Mouse (Mus musculus) kidney, embryonic 14.5 days (tissue): ENCODE results near the gene Ppih. TPM values are rescaled to one million over a fixed set of nuclear protein-coding genes. Genes with fewer than 3 reads are reported as not detected.

Experiments used
- ATAC-seq: fragments of 200-750 bp; cut with Nextera tagmentation; 2 replicates; pipeline ENCODE4 v1.8.0; 2017; ENCODE audit warnings: moderate number of reproducible peaks, mild to moderate bottlenecking, moderate TSS enrichment, moderate library complexity; ENCODE audit not compliant: low FRiP score, low TSS enrichment
- H3K27ac ChIP-seq: fragments of 300-500 bp; sonication (generic); 2 replicates; pipeline ENCODE4 v1.5.1; 2014; ENCODE audit warnings: low read depth, mild to moderate bottlenecking, low read length, moderate library complexity, mixed read lengths
- H3K27me3 ChIP-seq: fragments of 300-500 bp; sonication (generic); 2 replicates; pipeline ENCODE4 v1.6.1; 2014; ENCODE audit warnings: mild to moderate bottlenecking, low read length; ENCODE audit not compliant: control insufficient read depth, insufficient read depth
- H3K36me3 ChIP-seq: fragments of 300-500 bp; sonication (generic); 2 replicates; pipeline ENCODE4 v1.6.1; 2014; ENCODE audit warnings: low read length, mixed read lengths; ENCODE audit not compliant: control insufficient read depth, insufficient read depth
- H3K4me1 ChIP-seq: fragments of 300-500 bp; sonication (generic); 2 replicates; pipeline ENCODE4 v1.6.1; 2014; ENCODE audit warnings: low read length, mixed read lengths; ENCODE audit not compliant: control insufficient read depth, insufficient read depth
- H3K4me2 ChIP-seq: fragments of 300-500 bp; sonication (generic); replicated peaks from 2 replicates; pipeline ENCODE4 v1.6.1; 2014; ENCODE audit warnings: low read depth, mild to moderate bottlenecking, low read length
- H3K4me3 ChIP-seq: fragments of 300-500 bp; sonication (generic); 2 replicates; pipeline ENCODE4 v1.5.1; 2014; ENCODE audit warnings: mild to moderate bottlenecking, low read length
- H3K9ac ChIP-seq: fragments of 300-500 bp; sonication (generic); 2 replicates; pipeline ENCODE4 v1.6.1; 2014; ENCODE audit warnings: low read depth, mild to moderate bottlenecking, low read length, moderate library complexity
- H3K9me3 ChIP-seq: fragments of 300-500 bp; sonication (generic); 2 replicates; pipeline ENCODE4 v1.6.1; 2016; ENCODE audit warnings: low read length; ENCODE audit not compliant: control insufficient read depth
- WGBS: fragments of 180-500 bp; shearing (Covaris S2); extraction: QIAGEN DNeasy Blood & Tissue Kit; methylation state at CpG from one replicate; pipeline ENCODE4 v1.1.7; 2014; 5-methylcytosine and 5-hydroxymethylcytosine counted together
- polyA plus RNA-seq: library from polyadenylated mRNA; unstranded; fragments of >200 nt; fragmentation: Nextera tagmentation; extraction: Ambion mirVana; gene quantifications from 2 replicates; pipeline ENCODE4 v1.2.1, GENCODE M21; 2014

Gene Ppih
- polyA plus RNA-seq, 1 experiment from 2014 or later = 122 TPM

DNA sequence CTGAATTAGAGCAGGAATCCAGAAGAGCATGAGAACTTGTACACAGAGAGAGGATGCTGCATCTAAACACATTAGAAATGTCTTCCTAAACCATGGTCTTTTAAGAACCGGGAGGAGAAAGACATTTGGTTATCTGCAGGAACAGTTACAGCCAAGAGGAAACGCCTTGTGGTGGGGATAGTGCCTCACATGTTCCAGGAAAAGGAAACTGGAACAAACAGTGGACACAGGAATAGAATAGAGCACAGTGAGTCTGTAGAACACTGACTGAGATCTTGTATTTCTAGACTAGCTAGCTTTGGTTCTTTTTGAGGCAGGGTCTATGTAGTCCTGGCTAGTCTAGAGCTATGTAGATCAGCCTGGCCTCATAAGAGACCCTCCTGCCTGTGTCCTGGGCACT is 45.1 kb downstream of the Ppih start:
- no peaks in the 10 kb centered on the region for H3K9me3 ChIP-seq
- H3K4me1 ChIP-seq = no peaks in the 10 kb centered on the region
- peaks cover 90% of the 10 kb centered on the region for H3K36me3 ChIP-seq
- ATAC-seq = no peak
- H3K27ac ChIP-seq = no peak overlapping the region; the same call in 1 of the 2 replicates
- 84% methylated on average over 2 of the region's 2 CpGs for WGBS
- H3K4me2 ChIP-seq = no peak overlapping the region
- no peak overlapping the region for H3K9ac ChIP-seq
- no peaks in the 10 kb centered on the region for H3K27me3 ChIP-seq
- H3K4me3 ChIP-seq = no peak overlapping the region

GRCm38 (mm10) chr4:119274627-119275026 is 45.7 kb downstream of the Ppih start:
- no peak overlapping the region for H3K9ac ChIP-seq
- H3K9me3 ChIP-seq = no peaks in the 10 kb centered on the region
- 82% methylated on average over 1 of the region's 1 CpGs for WGBS
- peaks cover 88% of the 10 kb centered on the region for H3K36me3 ChIP-seq
- no peak for ATAC-seq
- H3K27ac ChIP-seq = no peak overlapping the region
- H3K27me3 ChIP-seq = no peaks in the 10 kb centered on the region
- no peak overlapping the region for H3K4me3 ChIP-seq
- no peaks in the 10 kb centered on the region for H3K4me1 ChIP-seq
- H3K4me2 ChIP-seq = no peak overlapping the region

GRCm38 (mm10) chr4:119266606-119267005 is 53.7 kb downstream of the Ppih start:
- Histone ChIP-seq H3K9ac (no peak overlapping the region), H3K9me3 (no peaks in the 10 kb centered on the region), H3K27me3 (no peaks in the 10 kb centered on the region), H3K36me3 (peaks cover 13% of the 10 kb centered on the region), H3K4me3 (no peak overlapping the region), H3K4me2 (no peak overlapping the region), H3K27ac (no peak overlapping the region), H3K4me1 (no peaks in the 10 kb centered on the region)
- ATAC-seq = no peak
- WGBS = 73% methylated on average over 13 of the region's 13 CpGs

DNA sequence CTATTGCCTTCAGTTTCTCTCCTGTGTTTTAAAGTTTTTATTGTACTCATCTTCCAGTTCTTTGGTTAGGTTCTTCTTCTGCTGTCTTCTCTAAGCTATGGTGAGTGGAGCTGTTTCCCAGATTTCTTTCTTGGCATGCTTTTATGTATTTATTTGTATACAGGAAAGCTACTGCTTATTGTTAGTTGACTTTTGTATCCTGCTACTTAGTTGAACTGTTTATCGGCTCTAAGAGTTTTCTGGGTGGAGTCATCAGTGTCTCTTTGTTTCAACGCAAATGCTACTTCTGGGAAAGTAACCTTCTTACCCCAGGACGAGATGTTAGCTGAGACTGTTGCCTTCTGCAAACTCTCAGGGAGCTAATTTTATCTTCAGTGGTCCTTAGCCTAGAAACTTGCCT is 56.9 kb downstream of the Ppih start:
- no peaks in the 10 kb centered on the region for H3K9me3 ChIP-seq
- 0 out of 2 replicates have a peak, but pooled peaks cover 4% of the 10 kb centered on the region for H3K4me1 ChIP-seq
- H3K36me3 ChIP-seq = no peaks in the 10 kb centered on the region
- H3K27ac ChIP-seq = no peak overlapping the region
- no peak overlapping the region for H3K4me2 ChIP-seq
- no peak overlapping the region for H3K4me3 ChIP-seq
- 0 out of 2 replicates have a peak overlapping the region, but pooled peaks have one; percentile 23 for H3K9ac ChIP-seq
- ATAC-seq = no peak
- H3K27me3 ChIP-seq = no peaks in the 10 kb centered on the region
- WGBS = 79% methylated on average over 3 of the region's 3 CpGs

- no peaks in the 10 kb centered on the region for H3K9me3 ChIP-seq
- H3K27me3 ChIP-seq = no peaks in the 10 kb centered on the region
- WGBS = 84% methylated on average over 5 of the region's 5 CpGs
Observed at GRCm38 (mm10) chr4:119262483-119262882, 57.9 kb downstream of the Ppih start.

DNA sequence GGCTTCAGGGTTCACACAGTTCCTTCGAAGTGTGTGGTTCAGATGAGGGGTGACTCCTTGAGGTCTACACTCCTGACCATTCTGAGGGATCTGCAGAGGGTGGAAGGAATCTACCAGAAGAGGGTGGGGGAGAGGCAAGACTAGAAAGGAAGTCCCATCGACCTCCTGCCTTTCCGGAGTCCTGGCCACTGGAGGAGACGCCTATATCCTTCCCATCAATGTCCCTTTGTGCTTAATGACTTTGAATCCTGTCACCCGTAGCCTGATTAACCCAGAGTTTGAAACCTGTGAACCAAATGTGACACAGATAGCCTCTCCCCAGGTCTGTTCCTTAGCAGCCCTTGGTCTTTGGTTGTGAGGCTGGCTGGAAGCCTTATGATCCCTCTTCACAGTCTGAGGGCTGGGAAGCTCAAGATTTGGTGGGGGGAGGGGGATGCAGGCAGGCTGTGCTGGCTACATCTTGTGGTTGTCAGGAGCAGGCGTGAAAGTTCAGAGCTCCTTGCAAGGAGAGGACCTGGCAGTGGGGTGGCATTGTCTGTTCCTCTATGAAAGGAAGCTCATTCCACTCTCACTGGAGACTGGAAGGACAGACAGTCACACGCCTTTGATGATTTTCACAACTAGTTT is 59.1 kb downstream of the Ppih start:
- 43% methylated on average over 7 of the region's 7 CpGs for WGBS
- Histone ChIP-seq H3K27ac (no peak overlapping the region), H3K4me3 (no peak overlapping the region), H3K4me2 (no peak overlapping the region), H3K9ac (no peak overlapping the region), H3K4me1 (0 out of 2 replicates have a peak, but pooled peaks cover 9% of the 10 kb centered on the region), H3K9me3 (no peaks in the 10 kb centered on the region), H3K27me3 (no peaks in the 10 kb centered on the region), H3K36me3 (no peaks in the 10 kb centered on the region)
- ATAC-seq = no peak

More at GRCm38 (mm10) chr4:119262483-119262882, 57.9 kb downstream of the Ppih start:
- no peak overlapping the region for H3K4me2 ChIP-seq
- no peaks in the 10 kb centered on the region for H3K36me3 ChIP-seq
- no peak overlapping the region for H3K9ac ChIP-seq
- 0 out of 2 replicates have a peak, but pooled peaks cover 7% of the 10 kb centered on the region for H3K4me1 ChIP-seq
- H3K4me3 ChIP-seq = no peak overlapping the region
- no peak overlapping the region for H3K27ac ChIP-seq
- ATAC-seq = no peak

GRCm38 (mm10) chr4:119259344-119260254 is 60.7 kb downstream of the Ppih start:
- Histone ChIP-seq H3K27ac (no peak overlapping the region), H3K9ac (no peak overlapping the region), H3K4me2 (no peak overlapping the region), H3K4me1 (peaks cover 17% of the 10 kb centered on the region), H3K36me3 (no peaks in the 10 kb centered on the region), H3K27me3 (no peaks in the 10 kb centered on the region), H3K4me3 (no peak overlapping the region), H3K9me3 (no peaks in the 10 kb centered on the region)
- ATAC-seq = no peak
- 83% methylated on average over 15 of the region's 15 CpGs for WGBS

GRCm38 (mm10) chr4:119257083-119257482 is 63.3 kb downstream of the Ppih start:
- Histone ChIP-seq H3K4me2 (no peak overlapping the region), H3K27me3 (no peaks in the 10 kb centered on the region), H3K4me1 (peaks cover 31% of the 10 kb centered on the region), H3K27ac (no peak overlapping the region), H3K9ac (no peak overlapping the region), H3K36me3 (no peaks in the 10 kb centered on the region), H3K9me3 (no peaks in the 10 kb centered on the region), H3K4me3 (no peak overlapping the region)
- WGBS = 83% methylated on average over 6 of the region's 6 CpGs
- no peak for ATAC-seq

- H3K4me3 ChIP-seq = no peak within 1 kb of the TSS
- H3K36me3 ChIP-seq = no peaks in the 10 kb centered on the region
- H3K27ac ChIP-seq = peak within 1 kb of the TSS; percentile 79
- H3K27me3 ChIP-seq = no peaks in the 10 kb centered on the region
- peaks cover 26% of the 10 kb centered on the region for H3K4me1 ChIP-seq
- no peak for ATAC-seq
- WGBS = 77% methylated on average over 12 of the region's 12 CpGs
- H3K9ac ChIP-seq = no peak within 1 kb of the TSS
- H3K9me3 ChIP-seq = no peaks in the 10 kb centered on the region
- H3K4me2 ChIP-seq = no peak within 1 kb of the TSS
Observed at GRCm38 (mm10) chr4:119255351-119255750, 65.0 kb downstream of the Ppih start, which contains the start of gene Cldn19. Cldn19 (plus strand) TSS chr4:119255414.
